Mouse (Mus musculus): ENCODE results near the gene Pin1. TPM values are rescaled to one million over a fixed set of nuclear protein-coding genes. Genes with fewer than 3 reads are reported as not detected.
A peak's percentile ranks its signal among the peaks of the same experiment; 100 is the strongest.
"Not testable (repeated sequence)": the region's sequence is repeated elsewhere in the genome, so short reads cannot be mapped to it uniquely, and the experiment has no call there.

Pin1 gene
- total RNA-seq (2017) = 7.1 to 11.7 TPM (median 8.4 TPM) in 3 replicates

GRCm38 (mm10) chr9:20651602-20652259 is at the start of gene Pin1:
TSS of gene Pin1 (plus strand) at chr9:20652095.
- peak; percentile 95 for ATAC-seq (replicated peaks; ENCODE audit: insufficient number of reproducible peaks, low FRiP score, low TSS enrichment, poor library complexity, severe bottlenecking)

GRCm38 (mm10) chr9:20606269-20606668 is 45.6 kb upstream of the Pin1 start:
- ATAC-seq (replicated peaks; ENCODE audit: insufficient number of reproducible peaks, low FRiP score, low TSS enrichment, poor library complexity, severe bottlenecking) = no peak

- ATAC-seq (replicated peaks; ENCODE audit: insufficient number of reproducible peaks, low FRiP score, low TSS enrichment, poor library complexity, severe bottlenecking) = peak; percentile 97
Measured at GRCm38 (mm10) chr9:20607100-20607974, 44.6 kb upstream of the Pin1 start.

- ATAC-seq (replicated peaks; ENCODE audit: insufficient number of reproducible peaks, low FRiP score, low TSS enrichment, poor library complexity, severe bottlenecking) = no peak
Measured at GRCm38 (mm10) chr9:20609831-20610464, 41.9 kb upstream of the Pin1 start.

- no peak for ATAC-seq (replicated peaks; ENCODE audit: insufficient number of reproducible peaks, low FRiP score, low TSS enrichment, poor library complexity, severe bottlenecking)
Measured at GRCm38 (mm10) chr9:20611976-20612375, 39.9 kb upstream of the Pin1 start.

GRCm38 (mm10) chr9:20616685-20617084 is 35.2 kb upstream of the Pin1 start:
- no peak for ATAC-seq (replicated peaks; ENCODE audit: insufficient number of reproducible peaks, low FRiP score, low TSS enrichment, poor library complexity, severe bottlenecking)

- no peak for ATAC-seq (replicated peaks; ENCODE audit: insufficient number of reproducible peaks, low FRiP score, low TSS enrichment, poor library complexity, severe bottlenecking)
Measured at GRCm38 (mm10) chr9:20631332-20631731, 20.6 kb upstream of the Pin1 start.

GRCm38 (mm10) chr9:20635676-20636075 is 16.2 kb upstream of the Pin1 start:
- ATAC-seq (replicated peaks; ENCODE audit: insufficient number of reproducible peaks, low FRiP score, low TSS enrichment, poor library complexity, severe bottlenecking) = not testable (repeated sequence)

- ATAC-seq (replicated peaks; ENCODE audit: insufficient number of reproducible peaks, low FRiP score, low TSS enrichment, poor library complexity, severe bottlenecking) = no peak
Measured at GRCm38 (mm10) chr9:20636256-20636655, 15.6 kb upstream of the Pin1 start.

- no peak for ATAC-seq (replicated peaks; ENCODE audit: insufficient number of reproducible peaks, low FRiP score, low TSS enrichment, poor library complexity, severe bottlenecking)
Measured at GRCm38 (mm10) chr9:20636790-20637189, 15.1 kb upstream of the Pin1 start.

- ATAC-seq (replicated peaks; ENCODE audit: insufficient number of reproducible peaks, low FRiP score, low TSS enrichment, poor library complexity, severe bottlenecking) = no peak
Measured at GRCm38 (mm10) chr9:20638552-20638951, 13.3 kb upstream of the Pin1 start.

GRCm38 (mm10) chr9:20639486-20639885 is 12.4 kb upstream of the Pin1 start:
- ATAC-seq (replicated peaks; ENCODE audit: insufficient number of reproducible peaks, low FRiP score, low TSS enrichment, poor library complexity, severe bottlenecking) = no peak

GRCm38 (mm10) chr9:20641501-20641900 is 10.4 kb upstream of the Pin1 start:
- ATAC-seq (replicated peaks; ENCODE audit: insufficient number of reproducible peaks, low FRiP score, low TSS enrichment, poor library complexity, severe bottlenecking) = no peak

- ATAC-seq (replicated peaks; ENCODE audit: insufficient number of reproducible peaks, low FRiP score, low TSS enrichment, poor library complexity, severe bottlenecking) = no peak
Measured at GRCm38 (mm10) chr9:20642101-20642895, 9.6 kb upstream of the Pin1 start, which contains the start of gene Ubl5. TSS of gene Ubl5 (plus strand) at chr9:20642878.

- ATAC-seq (replicated peaks; ENCODE audit: insufficient number of reproducible peaks, low FRiP score, low TSS enrichment, poor library complexity, severe bottlenecking) = peak; percentile 86
Measured at GRCm38 (mm10) chr9:20642896-20643466, 8.9 kb upstream of the Pin1 start.

- no peak for ATAC-seq (replicated peaks; ENCODE audit: insufficient number of reproducible peaks, low FRiP score, low TSS enrichment, poor library complexity, severe bottlenecking)
Measured at GRCm38 (mm10) chr9:20643781-20644180, 8.1 kb upstream of the Pin1 start.

GRCm38 (mm10) chr9:20644360-20645081 is 7.4 kb upstream of the Pin1 start, which contains the start of gene Fbxl12:
TSS of gene Fbxl12 (minus strand) at chr9:20644767.
- peak; percentile 71 for ATAC-seq (replicated peaks; ENCODE audit: insufficient number of reproducible peaks, low FRiP score, low TSS enrichment, poor library complexity, severe bottlenecking)

GRCm38 (mm10) chr9:20645121-20645520 is 6.8 kb upstream of the Pin1 start:
- 0 out of 2 replicates have a peak, but pooled peaks have one; percentile 19 for ATAC-seq (replicated peaks; ENCODE audit: insufficient number of reproducible peaks, low FRiP score, low TSS enrichment, poor library complexity, severe bottlenecking)
